Mouse (Mus musculus) T-helper 17 cell (primary cell): Measurements from ENCODE around the gene Gpatch2l.

ENCODE experiments used
- in situ Hi-C, 2 experiments: fragments of 300-600 bp; cut with MboI, MseI; formaldehyde crosslinking; loops; 1 replicate in 1 of 2; 2 replicates in 1 of 2; pipeline ENCODE4 v1.15.1; 2025; ENCODE audit warnings: high pct_unique_total_duplicates in 2 of 2

The Gpatch2l gene

GRCm38 (mm10) chr12:86276463-86276862, 34.8 kb downstream of the Gpatch2l start:
- in situ Hi-C loops = loop anchor here in 1 of 2 experiments (5.0 kb wide), 1 partner anchor 49 kb away; no protein-coding TSS in a partner anchor

GRCm38 (mm10) chr12:86276895-86277294, 35.2 kb downstream of the Gpatch2l start:
- in situ Hi-C loops = loop anchor here in 1 of 2 experiments (5.0 kb wide), 1 partner anchor 50 kb away; no protein-coding TSS in a partner anchor

- in situ Hi-C loops = loop anchor here in 1 of 2 experiments (5.0 kb wide), 1 partner anchor 53 kb away; no protein-coding TSS in a partner anchor
These were observed 38.3 kb downstream of the Gpatch2l start for GRCm38 (mm10) chr12:86280000-86280399.

GRCm38 (mm10) chr12:86285704-86286103, 44.0 kb downstream of the Gpatch2l start:
- in situ Hi-C loops = no loop called here

GRCm38 (mm10) chr12:86297450-86297849, 55.8 kb downstream of the Gpatch2l start:
- in situ Hi-C loops = no loop called here

- in situ Hi-C loops = loop anchor here in 1 of 2 experiments (10.0 kb wide), 1 partner anchor 168 kb away; no protein-coding TSS in a partner anchor
These were observed 61.3 kb downstream of the Gpatch2l start for GRCm38 (mm10) chr12:86302973-86303372.

- in situ Hi-C loops = loop anchor here in 1 of 2 experiments (10.0 kb wide), 1 partner anchor 170 kb away; no protein-coding TSS in a partner anchor
These were observed 63.4 kb downstream of the Gpatch2l start for GRCm38 (mm10) chr12:86305045-86305444.

GRCm38 (mm10) chr12:86305635-86306243, 64.1 kb downstream of the Gpatch2l start:
- in situ Hi-C loops = loop anchor here in 1 of 2 experiments (10.0 kb wide), 1 partner anchor 171 kb away; no protein-coding TSS in a partner anchor

GRCm38 (mm10) chr12:86309474-86309873, 67.8 kb downstream of the Gpatch2l start:
- in situ Hi-C loops = loop anchor here in 1 of 2 experiments (10.0 kb wide), 1 partner anchor 175 kb away; no protein-coding TSS in a partner anchor

- in situ Hi-C loops = loop anchor here (5.0 to 10.0 kb wide), 2 partner anchors 173 to 175 kb away; no protein-coding TSS in a partner anchor
These were observed 68.2 kb downstream of the Gpatch2l start for GRCm38 (mm10) chr12:86309902-86310301.

GRCm38 (mm10) chr12:86320629-86321028, 79.0 kb downstream of the Gpatch2l start:
- in situ Hi-C loops = no loop called here

GRCm38 (mm10) chr12:86324297-86324696, 82.6 kb downstream of the Gpatch2l start:
- in situ Hi-C loops = no loop called here

GRCm38 (mm10) chr12:86329813-86330212, 88.2 kb downstream of the Gpatch2l start:
- in situ Hi-C loops = no loop called here

GRCm38 (mm10) chr12:86330684-86331083, 89.0 kb downstream of the Gpatch2l start:
- in situ Hi-C loops = no loop called here

GRCm38 (mm10) chr12:86331248-86331647, 89.6 kb downstream of the Gpatch2l start:
- in situ Hi-C loops = no loop called here

GRCm38 (mm10) chr12:86336209-86336608, 94.6 kb downstream of the Gpatch2l start:
- in situ Hi-C loops = no loop called here

GRCm38 (mm10) chr12:86336887-86337286, 95.2 kb downstream of the Gpatch2l start:
- in situ Hi-C loops = no loop called here
